Mouse (Mus musculus) WW6 (cell line): ENCODE measurements at regions not wholly inside any gene's neighbourhood (a gene's known extent, or its start where the extent isn't known, plus 50 kb on each side); places are given as distances from the start of the nearest gene placed in this dataset.
"Not testable (repeated sequence)": the region's sequence is repeated elsewhere in the genome, so short reads cannot be mapped to it uniquely, and the experiment has no call there.

ENCODE experiments used
- DNase-seq: peaks from one replicate; pipeline ENCODE4 v3.0.0-alpha.2; 2013; ENCODE audit warnings: low read depth, low spot score

- not testable (repeated sequence) for DNase-seq
Measured at GRCm38 (mm10) chr12:21680026-21680425, 262.6 kb upstream of the Ywhaq start.

DNA sequence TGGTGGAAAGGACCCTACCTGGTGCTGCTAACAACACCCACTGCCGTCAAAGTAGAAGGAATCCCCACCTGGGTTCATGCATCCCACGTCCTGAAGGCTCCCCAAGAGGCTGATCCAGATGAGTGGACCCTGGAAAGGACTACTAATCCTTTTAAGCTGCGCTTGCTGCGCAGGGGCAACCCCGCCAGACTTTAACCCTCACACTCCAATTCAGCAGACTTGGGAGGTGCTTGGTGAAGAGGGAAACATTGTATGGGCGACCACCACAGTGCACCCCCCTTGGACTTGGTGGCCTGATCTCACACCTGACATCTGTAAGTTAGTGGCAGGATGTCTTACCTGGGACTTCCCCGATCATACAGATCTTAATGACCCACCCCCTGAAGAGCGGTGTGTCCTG lies 231.9 kb upstream of the Ywhaq start:
- not testable (repeated sequence) for DNase-seq

DNA sequence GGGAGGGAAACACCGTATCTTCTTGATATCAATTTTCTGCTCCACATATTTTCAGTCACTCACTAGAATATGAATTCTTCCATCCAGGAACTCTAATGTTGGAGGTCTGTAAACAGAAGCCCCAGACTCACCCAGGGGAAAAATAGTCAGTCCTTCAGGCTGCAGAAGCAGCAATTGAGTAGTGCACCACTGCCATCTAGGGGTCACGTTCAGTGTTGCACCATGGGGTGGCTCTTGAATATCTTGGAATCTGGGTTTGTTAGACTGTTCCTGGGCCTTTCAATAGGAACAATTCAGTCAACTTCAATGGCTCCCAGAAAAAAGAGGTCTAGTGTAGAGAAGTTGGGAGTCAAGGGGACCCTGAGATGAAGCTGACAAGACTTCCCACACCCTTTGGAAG lies 196.3 kb upstream of the Ywhaq start:
- DNase-seq: peak; percentile 22

- no peak for DNase-seq
Measured at GRCm38 (mm10) chr12:21568415-21569040, 151.1 kb upstream of the Ywhaq start.

DNA sequence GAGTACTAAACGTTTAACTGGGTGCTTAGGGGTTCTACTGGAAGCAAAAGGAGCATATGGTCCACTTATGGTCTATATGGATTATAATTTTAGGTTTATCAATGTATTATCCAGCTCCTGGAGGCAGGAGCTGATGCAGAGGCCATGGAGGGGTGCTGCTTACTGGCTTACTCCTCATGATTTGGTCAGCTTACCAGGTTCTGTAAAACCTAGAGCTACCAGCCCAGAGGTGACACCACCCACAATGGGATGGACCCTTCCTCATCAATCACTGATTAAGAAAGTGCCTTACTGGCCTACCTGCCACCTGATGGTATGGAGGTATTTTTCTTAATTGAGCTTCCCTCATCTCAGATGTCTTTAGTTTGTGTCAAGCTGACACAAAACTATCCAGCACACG lies 126.5 kb upstream of the Ywhaq start:
- DNase-seq: not testable (repeated sequence)

GRCm38 (mm10) chr12:21543153-21543894 lies 125.9 kb upstream of the Ywhaq start:
- DNase-seq: not testable (repeated sequence)

DNA sequence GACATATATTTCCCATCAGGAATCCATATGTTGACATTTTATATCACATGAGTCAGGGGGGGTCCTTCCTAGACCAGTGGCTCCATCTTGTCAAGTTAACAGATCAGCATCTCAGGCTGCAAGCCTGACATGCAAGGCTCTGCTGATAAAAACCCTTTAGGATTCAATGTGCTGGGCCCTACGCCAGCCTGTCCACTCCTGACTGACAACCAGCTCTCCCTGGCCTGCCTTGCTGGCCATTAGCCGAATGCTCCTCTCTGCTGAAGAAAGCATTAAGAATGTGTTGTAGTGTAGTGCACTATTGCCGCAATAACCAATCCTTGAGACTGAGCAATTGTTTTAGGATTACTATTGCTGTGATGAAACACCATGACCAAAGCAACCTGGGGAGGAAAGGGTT lies 114.3 kb upstream of the Ywhaq start:
- DNase-seq: no peak

GRCm38 (mm10) chr12:21529367-21529766 lies 111.9 kb upstream of the Ywhaq start:
- not testable (repeated sequence) for DNase-seq

- DNase-seq: not testable (repeated sequence)
Measured at GRCm38 (mm10) chr12:21527336-21527735, 109.9 kb upstream of the Ywhaq start.

GRCm38 (mm10) chr12:21526906-21527305 lies 109.5 kb upstream of the Ywhaq start:
- not testable (repeated sequence) for DNase-seq

DNA sequence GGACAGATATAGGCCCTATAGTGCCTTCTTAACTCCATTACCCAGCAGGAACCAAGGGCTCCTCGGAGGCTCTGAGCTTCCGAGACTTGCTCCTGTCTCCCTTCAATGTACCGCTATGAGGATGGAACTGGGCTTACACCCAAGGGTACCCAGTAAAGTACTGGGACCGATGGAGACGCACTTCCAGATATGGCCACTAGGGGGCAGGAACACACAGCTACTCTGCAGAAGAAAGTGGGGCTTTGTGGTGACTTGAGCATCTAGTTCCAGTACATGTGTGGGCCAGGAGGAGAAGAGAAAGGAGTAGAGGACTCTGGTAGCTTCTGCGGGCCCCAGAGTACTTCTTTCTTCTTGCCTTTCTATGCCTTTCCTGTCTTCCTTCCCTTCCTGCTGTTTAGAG lies 108.1 kb upstream of the Ywhaq start:
- not testable (repeated sequence) for DNase-seq

- DNase-seq: no peak
Measured at GRCm38 (mm10) chr12:21522621-21523020, 105.2 kb upstream of the Ywhaq start.

DNA sequence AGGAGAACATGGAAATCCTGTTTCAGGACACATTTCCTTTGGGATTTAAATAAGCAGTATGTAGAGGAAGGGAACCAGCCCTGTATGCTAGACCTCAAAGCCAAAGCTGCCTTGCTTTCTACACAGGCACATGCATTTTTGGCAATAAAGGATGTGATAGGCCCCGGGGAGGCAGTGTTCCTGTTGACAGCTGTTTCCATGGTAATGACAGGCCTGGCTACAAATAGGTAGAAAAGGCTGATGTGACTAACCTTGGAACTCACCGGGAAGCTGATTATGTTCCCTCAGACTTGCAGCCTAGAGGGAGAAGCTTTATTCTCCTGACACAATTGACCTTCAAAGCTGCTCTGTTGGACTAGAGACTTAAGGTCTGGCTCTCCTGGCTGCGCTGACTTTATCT lies 101.6 kb upstream of the Ywhaq start:
- DNase-seq: no peak

DNA sequence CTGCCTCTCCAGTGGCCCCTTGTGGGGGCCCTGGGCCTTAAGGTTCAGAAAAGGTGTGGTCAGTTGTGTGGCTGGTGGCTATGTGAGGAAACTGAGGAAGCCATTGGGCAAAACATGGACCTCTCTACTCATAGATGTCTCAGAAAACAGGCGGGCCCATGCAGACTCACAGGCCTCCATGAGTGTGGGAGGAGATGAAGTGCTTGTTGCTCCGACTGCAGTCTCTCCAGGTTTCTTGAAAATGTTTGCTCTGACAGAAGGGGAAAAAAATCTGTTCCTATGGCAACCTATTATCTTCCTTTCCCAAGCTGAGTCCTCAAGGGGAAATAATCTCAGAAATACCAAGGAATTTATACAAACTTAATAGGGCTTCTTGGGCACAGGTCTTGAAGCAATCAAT lies 95.3 kb upstream of the Ywhaq start:
- no peak for DNase-seq

DNA sequence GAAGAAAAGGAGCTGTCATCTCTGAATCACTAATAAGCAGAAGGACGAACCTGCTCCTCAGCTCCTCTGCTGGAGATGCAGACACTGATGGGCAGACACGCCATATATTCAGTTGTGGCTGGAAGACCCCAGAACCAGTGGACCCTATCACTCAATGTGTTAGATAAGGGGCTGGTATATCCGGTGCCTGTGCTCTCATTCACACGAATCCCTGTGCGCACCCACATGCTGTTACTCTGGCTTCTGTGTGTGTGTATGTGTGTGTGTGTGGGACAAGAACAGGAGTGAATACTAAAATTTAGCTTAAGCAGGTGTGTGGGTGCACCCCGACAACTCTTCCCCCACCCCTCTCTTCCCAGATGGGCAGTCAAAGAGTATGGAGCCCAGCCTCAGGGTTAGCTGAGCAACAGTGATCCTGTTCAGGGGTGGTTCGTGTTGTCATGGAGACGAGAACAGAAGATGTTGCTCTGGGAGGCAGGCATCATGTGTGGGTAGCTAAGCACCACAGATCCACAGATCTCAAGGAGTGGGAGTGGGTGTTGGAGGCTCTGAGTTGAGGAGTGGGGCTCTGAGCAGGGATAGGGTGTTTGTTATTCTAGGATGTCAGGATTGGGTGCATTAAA lies 93.7 kb upstream of the Ywhaq start:
- DNase-seq: no peak

GRCm38 (mm10) chr12:21507080-21507479 lies 89.6 kb upstream of the Ywhaq start:
- no peak for DNase-seq

GRCm38 (mm10) chr12:21505731-21506368 lies 88.4 kb upstream of the Ywhaq start:
- no peak for DNase-seq

GRCm38 (mm10) chr12:21503250-21503649 lies 85.8 kb upstream of the Ywhaq start:
- DNase-seq: no peak

DNA sequence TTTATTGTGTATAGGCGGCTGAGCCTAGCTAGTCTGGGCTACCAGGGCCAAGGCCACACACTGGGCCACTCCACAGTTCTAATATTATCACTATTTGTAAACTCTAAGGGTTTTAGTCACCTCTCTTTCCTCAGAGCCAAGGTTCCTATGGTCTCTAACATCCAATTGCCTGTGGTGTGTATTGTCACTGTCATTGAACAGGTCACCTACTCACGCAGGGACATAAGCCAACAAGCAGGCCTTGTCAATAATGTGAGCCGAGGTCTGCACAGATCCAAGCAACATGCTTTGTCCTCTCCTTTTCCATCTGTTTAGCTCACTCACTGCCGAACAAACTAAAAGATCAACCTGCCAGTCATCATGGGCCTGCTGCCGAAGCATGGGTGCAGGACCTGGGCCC lies 79.5 kb upstream of the Ywhaq start:
- no peak for DNase-seq

DNA sequence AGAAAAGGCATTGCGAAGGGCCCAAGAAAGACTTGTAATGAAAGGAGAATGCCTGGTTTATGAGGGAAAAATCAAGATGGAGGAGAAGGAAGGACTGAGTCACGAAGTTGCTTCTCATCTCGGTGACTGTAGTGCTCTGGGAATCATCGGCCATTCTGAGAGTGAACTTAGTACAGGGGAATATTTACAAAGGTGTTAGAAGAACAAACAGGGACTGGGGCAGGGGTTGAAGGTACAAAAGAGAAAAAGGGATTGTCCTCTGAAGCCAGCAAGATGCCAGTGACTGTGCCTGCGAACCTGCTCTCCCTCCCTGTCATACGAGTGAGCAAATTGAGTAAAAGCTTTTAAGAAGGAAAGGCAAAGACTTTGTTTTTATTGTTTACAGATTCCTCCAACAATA lies 78.1 kb upstream of the Ywhaq start:
- no peak for DNase-seq

- DNase-seq: no peak
Measured at GRCm38 (mm10) chr12:21493471-21493870, 76.0 kb upstream of the Ywhaq start.

DNA sequence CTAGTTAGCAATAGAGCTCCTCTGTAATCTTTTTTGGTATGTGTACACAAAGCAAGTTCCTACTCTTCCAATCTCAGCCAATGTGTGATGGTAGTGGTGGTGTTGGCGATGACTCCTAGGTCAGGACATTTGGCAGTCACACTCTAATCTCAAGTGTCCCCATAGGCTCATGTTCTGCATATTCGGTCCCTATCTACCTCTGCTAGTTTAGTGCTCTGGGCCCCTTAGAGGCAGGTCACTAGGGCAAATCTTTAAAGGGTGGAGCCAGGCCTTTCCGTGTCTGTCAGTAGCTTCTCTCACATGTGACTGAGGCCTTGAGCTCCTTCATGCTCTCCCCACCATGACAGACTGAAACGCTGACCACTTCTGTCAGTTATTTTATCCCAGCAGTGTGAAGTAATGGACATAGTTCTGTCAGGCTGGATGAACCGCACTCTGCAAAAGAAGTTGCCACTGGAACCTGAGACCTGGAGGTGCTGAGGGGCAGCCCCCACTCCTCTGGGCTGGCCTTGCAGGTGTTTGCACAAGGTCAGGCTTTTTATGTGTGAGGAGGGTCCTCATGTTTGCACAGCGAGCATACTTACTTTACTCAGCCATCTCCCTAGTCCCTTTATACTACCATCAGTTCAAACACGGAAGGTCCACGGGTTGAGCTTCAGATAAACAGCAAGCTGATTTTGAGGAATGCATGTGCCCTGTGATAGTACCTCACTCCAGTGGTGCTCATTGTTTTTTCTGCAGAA lies 75.3 kb upstream of the Ywhaq start:
- DNase-seq: no peak
